Mouse (Mus musculus) kidney, adult 18-20 months (tissue): ENCODE measurements around the gene Map4.
"Not testable (repeated sequence)": the region's sequence is repeated elsewhere in the genome, so short reads cannot be mapped to it uniquely, and the experiment has no call there.

Experiments
- DNase-seq: peaks from one replicate; pipeline ENCODE4 v3.0.0; 2021

Gene Map4

GRCm38 (mm10) chr9:109930063-109930462 lies 1.2 kb upstream of the Map4 start:
- no peak for DNase-seq

GRCm38 (mm10) chr9:109930752-109931151 lies 508 bp upstream of the Map4 start:
- no peak for DNase-seq

GRCm38 (mm10) chr9:109932361-109932755 lies 1.1 kb downstream of the Map4 start:
- DNase-seq, result peak; percentile 44

GRCm38 (mm10) chr9:109932756-109933375 lies 1.6 kb downstream of the Map4 start:
- peak; percentile 43 for DNase-seq

- no peak for DNase-seq
Observed at GRCm38 (mm10) chr9:109939401-109939800, 8.1 kb downstream of the Map4 start.

- DNase-seq, result no peak
Observed at GRCm38 (mm10) chr9:109942796-109943195, 11.5 kb downstream of the Map4 start.

GRCm38 (mm10) chr9:109944712-109945111 lies 13.5 kb downstream of the Map4 start:
- no peak for DNase-seq

- DNase-seq, result no peak
Observed at GRCm38 (mm10) chr9:109948546-109948945, 17.3 kb downstream of the Map4 start.

- DNase-seq, result no peak
Observed at GRCm38 (mm10) chr9:109949801-109950200, 18.5 kb downstream of the Map4 start.

GRCm38 (mm10) chr9:109953538-109953937 lies 22.3 kb downstream of the Map4 start:
- no peak for DNase-seq

GRCm38 (mm10) chr9:109954631-109955030 lies 23.4 kb downstream of the Map4 start:
- DNase-seq, result no peak

GRCm38 (mm10) chr9:109959456-109960150 lies 28.3 kb downstream of the Map4 start:
- DNase-seq, result no peak

GRCm38 (mm10) chr9:109960593-109960992 lies 29.3 kb downstream of the Map4 start:
- no peak for DNase-seq

- DNase-seq, result no peak
Observed at GRCm38 (mm10) chr9:109964761-109965160, 33.5 kb downstream of the Map4 start.

GRCm38 (mm10) chr9:109968351-109969116 lies 37.3 kb downstream of the Map4 start:
- no peak for DNase-seq

- DNase-seq, result no peak
Observed at GRCm38 (mm10) chr9:109969181-109969580, 37.9 kb downstream of the Map4 start.

- DNase-seq, result no peak
Observed at GRCm38 (mm10) chr9:109969792-109970336, 38.6 kb downstream of the Map4 start.

GRCm38 (mm10) chr9:109971711-109972110 lies 40.5 kb downstream of the Map4 start:
- DNase-seq, result not testable (repeated sequence)

GRCm38 (mm10) chr9:109980223-109980622 lies 49.0 kb downstream of the Map4 start:
- not testable (repeated sequence) for DNase-seq

GRCm38 (mm10) chr9:109985416-109985815 lies 54.2 kb downstream of the Map4 start:
- DNase-seq, result peak; percentile 71

- peak; percentile 22 for DNase-seq
Observed at GRCm38 (mm10) chr9:109989084-109989483, 57.8 kb downstream of the Map4 start.

GRCm38 (mm10) chr9:109997441-109997840 lies 66.2 kb downstream of the Map4 start:
- DNase-seq, result no peak

- no peak for DNase-seq
Observed at GRCm38 (mm10) chr9:110001946-110002345, 70.7 kb downstream of the Map4 start.

- no peak for DNase-seq
Observed at GRCm38 (mm10) chr9:110002413-110002812, 71.2 kb downstream of the Map4 start.
